Mouse (Mus musculus): ENCODE data around the gene Jmy.

GRCm38 (mm10) chr13:93499167-93499972 is at the start of gene Jmy:
- TF ChIP-seq POLR2A (IDR thresholded peaks at IDR 0.05; ENCODE audit: low read depth, low read length) (peak; percentile 78; the same call in 1 of the 2 replicates), CTCF (IDR thresholded peaks at IDR 0.05; ENCODE audit: borderline replicate concordance, insufficient read depth, low read length) (no peak)

Measured in embryonic fibroblast, embryonic 13.5 days (primary cell).